Mouse (Mus musculus): ENCODE data around the gene Npff. TPM values are rescaled to one million over a fixed set of nuclear protein-coding genes. Genes with fewer than 3 reads are reported as not detected.

Gene Npff
- 2.6 and 5.3 TPM in 2 replicates for polyA plus RNA-seq (2012; rRNA removed)

GRCm38 (mm10) chr15:102524892-102525485 is at the start of gene Npff:
Gene Npff (minus strand): TSS chr15:102524942.

GRCm38 (mm10) chr15:102517976-102518858 is 6.5 kb downstream of the Npff start, which contains the start of gene Tarbp2:
Gene Tarbp2 (plus strand): TSS chr15:102518192.

GRCm38 (mm10) chr15:102516728-102517404 is 7.9 kb downstream of the Npff start, which contains the start of gene Map3k12:
Gene Map3k12 (minus strand): TSS chr15:102517064.

GRCm38 (mm10) chr15:102503447-102503846 is 21.3 kb downstream of the Npff start, which contains the start of gene Gm10337:
Gene Gm10337 (plus strand): TSS chr15:102503722.

Other genes starting within 250 kb of the Npff start
- gene Mfsd5, start 245.5 kb downstream of the Npff start, polyA plus RNA-seq (2012; rRNA removed), result 57.4 and 84.1 TPM in 2 replicates
- gene Espl1, start 228.7 kb downstream of the Npff start, polyA plus RNA-seq (2012; rRNA removed), result 2.2 and 4.3 TPM in 2 replicates
- 10.2 and 10.5 TPM in 2 replicates for gene Pfdn5, start 198.8 kb downstream of the Npff start, polyA plus RNA-seq (2012; rRNA removed)
- 24.7 and 27.7 TPM in 2 replicates for gene Myg1, start 193.2 kb downstream of the Npff start, polyA plus RNA-seq (2012; rRNA removed)
- gene Aaas, start 174.2 kb downstream of the Npff start, polyA plus RNA-seq (2012; rRNA removed), result 22.6 and 24.0 TPM in 2 replicates
- 0.05 and 0.10 TPM in 2 replicates for gene Sp7, start 157.8 kb downstream of the Npff start, polyA plus RNA-seq (2012; rRNA removed)
- gene Sp1, start 118.8 kb downstream of the Npff start, polyA plus RNA-seq (2012; rRNA removed), result 2.7 and 7.2 TPM in 2 replicates
- 2.6 and 6.6 TPM in 2 replicates for gene Amhr2, start 79.6 kb downstream of the Npff start, polyA plus RNA-seq (2012; rRNA removed)
- gene Prr13, start 65.9 kb downstream of the Npff start, polyA plus RNA-seq (2012; rRNA removed), result 485 and 586 TPM in 2 replicates
- gene Pcbp2, start 54.4 kb downstream of the Npff start, polyA plus RNA-seq (2012; rRNA removed), result 195 and 199 TPM in 2 replicates
- not detected in 2 replicates for gene Gm10337, start 21.2 kb downstream of the Npff start, polyA plus RNA-seq (2012; rRNA removed)
- 1.8 and 2.4 TPM in 2 replicates for gene Map3k12, start 7.9 kb downstream of the Npff start, polyA plus RNA-seq (2012; rRNA removed)
- 52.2 and 62.0 TPM in 2 replicates for gene Tarbp2, start 6.8 kb downstream of the Npff start, polyA plus RNA-seq (2012; rRNA removed)
- not detected in 2 replicates for gene Gm28047, start 100.1 kb upstream of the Npff start, polyA plus RNA-seq (2012; rRNA removed)
- 15.2 and 41.1 TPM in 2 replicates for gene Atf7, start 100.5 kb upstream of the Npff start, polyA plus RNA-seq (2012; rRNA removed)
- 463 and 574 TPM in 2 replicates for gene Atp5g2, start 147.4 kb upstream of the Npff start, polyA plus RNA-seq (2012; rRNA removed)
- gene Calcoco1, start 197.2 kb upstream of the Npff start, polyA plus RNA-seq (2012; rRNA removed), result 13.2 and 17.4 TPM in 2 replicates

All from stomach, adult 2 months (tissue).